In the genomic region with DNA sequence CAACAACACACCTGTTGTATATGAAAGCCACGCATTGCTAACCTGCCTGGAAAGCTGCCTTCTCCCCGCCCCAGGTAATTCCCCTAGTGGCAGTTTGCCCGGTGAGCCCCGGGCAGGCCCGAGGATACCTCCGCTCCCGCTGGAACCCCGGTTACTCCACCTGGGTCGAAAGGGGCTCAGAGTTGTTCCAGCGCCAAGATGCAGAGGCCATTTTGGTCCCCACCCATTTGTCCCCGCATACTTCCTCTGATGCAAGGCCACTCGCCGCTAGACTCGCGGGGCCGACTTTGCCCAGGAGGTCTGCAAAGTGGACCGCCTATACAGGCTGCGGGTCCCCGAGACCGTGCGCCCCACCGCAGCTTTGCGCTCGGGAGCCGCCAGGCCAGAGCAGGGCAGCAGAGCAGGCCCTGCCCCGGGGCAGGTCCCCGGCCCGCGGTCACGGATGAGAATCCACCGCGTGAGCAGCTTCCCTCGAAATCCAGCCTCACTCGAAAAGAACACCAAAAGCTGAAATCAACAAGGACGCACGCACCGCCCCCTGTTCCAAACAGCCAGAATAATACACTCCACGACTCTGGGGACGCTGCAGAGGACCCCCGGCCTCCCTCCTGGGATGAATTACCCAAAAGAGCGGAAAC, we compare ENCODE assay signal across 8 mouse cellular contexts. TPM values are rescaled to one million over a fixed set of nuclear protein-coding genes. Genes with fewer than 3 reads are reported as not detected.
A peak's percentile ranks its signal among the peaks of the same experiment; 100 is the strongest.
DNase-seq lines count a peak whose midpoint lies in the region; ATAC-seq and TF ChIP-seq lines count a peak whose summit lies in the region.

No protein-coding gene starts in this region.

- TF ChIP-seq CTCF in CH12.LX (conservative IDR thresholded peaks at IDR 0.05 in 1 of 2, IDR thresholded peaks at IDR 0.05 in 1 of 2; ENCODE audit: low read depth in 2 of 2, low read length in 2 of 2): no peak

- no peaks in the 10 kb centered on the region; the same call in 1 of the 2 replicates for H3K79me2 ChIP-seq in CH12.LX (replicated peaks; ENCODE audit: control insufficient read depth, extremely low read depth, insufficient read depth, poor library complexity, severe bottlenecking)

- no peaks in the 10 kb centered on the region for H3K36me3 ChIP-seq in CH12.LX (replicated peaks in 1 of 2; ENCODE audit: control insufficient read depth in 1 of 2, insufficient read depth in 1 of 2, low read length in 1 of 2)
- H3K36me3 ChIP-seq in hindbrain, embryonic 11.5 days (ENCODE audit: control insufficient read depth, insufficient read depth, low read length): no peaks in the 10 kb centered on the region
- H3K36me3 ChIP-seq in limb, embryonic 11.5 days (ENCODE audit: control insufficient read depth, insufficient read depth, low read length): no peaks in the 10 kb centered on the region
- H3K36me3 ChIP-seq in midbrain, embryonic 15.5 days (replicated peaks): no peaks in the 10 kb centered on the region

- dilution Hi-C loops in CH12.LX (cut with MboI; ENCODE audit: extremely low pct_ligation_motif_present, extremely low pct_unique_long_range_greater_than_20kb, low sequenced_read_pairs): no loop called here

- 0 out of 2 replicates have a peak, but pooled peaks have one; percentile 56 for ATAC-seq in hindbrain, embryonic 11.5 days (ENCODE audit: low FRiP score)
- ATAC-seq in limb, embryonic 11.5 days (ENCODE audit: insufficient number of reproducible peaks, low FRiP score, low TSS enrichment, low read depth): no peak
- peak; percentile 56 for ATAC-seq in midbrain, embryonic 15.5 days (replicated peaks)

- TF ChIP-seq EP300 in CH12.LX (IDR thresholded peaks at IDR 0.05; ENCODE audit: low read length): no peak

- WGBS in hindbrain, embryonic 11.5 days: under 1% methylated on average over 39 of the region's 41 CpGs
- under 1% methylated on average over 41 of the region's 41 CpGs for WGBS in limb, embryonic 11.5 days
- WGBS in midbrain, embryonic 15.5 days: under 1% methylated on average over 41 of the region's 41 CpGs

- peak; percentile 19 to 73 for DNase-seq in adrenal gland, adult (ENCODE audit: inconsistent age in 2 of 2, low spot score in 1 of 2)
- DNase-seq in adrenal gland, adult 8-10 months: no peak
- no peak for DNase-seq in CH12.LX (ENCODE audit: extremely low read depth)
- DNase-seq in embryo, embryonic 10.5 days (ENCODE audit: low spot score): peak; percentile 41
- no peak for DNase-seq in hindbrain, embryonic 11.5 days (ENCODE audit: low spot score)
- peak; percentile 54 for DNase-seq in limb, embryonic 11.5 days (ENCODE audit: low spot score)
- DNase-seq in adipocyte (ENCODE audit: low spot score): no peak

- H3K4me2 ChIP-seq in CH12.LX (ENCODE audit: insufficient read depth, low read depth, poor library complexity, severe bottlenecking): peak overlapping the region; percentile 11; the same call in 1 of the 2 replicates
- peak overlapping the region; percentile 99 for H3K4me2 ChIP-seq in hindbrain, embryonic 11.5 days (replicated peaks; ENCODE audit: low read depth, low read length)
- H3K4me2 ChIP-seq in limb, embryonic 11.5 days (ENCODE audit: low read depth, severe bottlenecking): peak overlapping the region; percentile 93
- H3K4me2 ChIP-seq in midbrain, embryonic 15.5 days: peak overlapping the region; percentile 98

- TF ChIP-seq POLR2A in CH12.LX (IDR thresholded peaks at IDR 0.05; ENCODE audit: low read depth, low read length): no peak

- in situ Hi-C loops in CH12.LX (cut with MboI; ENCODE audit: low pct_ligation_motif_present, low pct_unique_long_range_greater_than_20kb, low sequenced_read_pairs): no loop called here

- TF ChIP-seq RAD21 in CH12.LX (IDR thresholded peaks at IDR 0.05; ENCODE audit: low read depth, low read length): no peak

- H3K27ac ChIP-seq in CH12.LX (ENCODE audit: insufficient read depth, low read depth): no peak overlapping the region
- H3K27ac ChIP-seq in hindbrain, embryonic 11.5 days (ENCODE audit: low read depth, low read length): no peak overlapping the region
- no peak overlapping the region for H3K27ac ChIP-seq in limb, embryonic 11.5 days (replicated peaks; ENCODE audit: low read depth, low read length)
- no peak overlapping the region for H3K27ac ChIP-seq in midbrain, embryonic 15.5 days

- H3K27me3 ChIP-seq in CH12.LX (replicated peaks): peaks cover 69% of the 10 kb centered on the region
- peaks cover 34% of the 10 kb centered on the region for H3K27me3 ChIP-seq in hindbrain, embryonic 11.5 days (ENCODE audit: control insufficient read depth, insufficient read depth, low read length)
- peaks cover 34% of the 10 kb centered on the region for H3K27me3 ChIP-seq in limb, embryonic 11.5 days (ENCODE audit: control insufficient read depth, insufficient read depth, low read length)
- H3K27me3 ChIP-seq in midbrain, embryonic 15.5 days (replicated peaks): peaks cover 44% of the 10 kb centered on the region

- H3K4me3 ChIP-seq in CH12.LX (replicated peaks in 1 of 3; ENCODE audit: low read depth in 2 of 3, low read length in 2 of 3, poor library complexity in 1 of 3): peak overlapping the region in 2 of 3 experiments; percentile 48 to 69
- peak overlapping the region; percentile 55 for H3K4me3 ChIP-seq in hindbrain, embryonic 11.5 days (ENCODE audit: low read depth, low read length)
- peak overlapping the region; percentile 43 for H3K4me3 ChIP-seq in limb, embryonic 11.5 days (ENCODE audit: low read depth, low read length)
- peak overlapping the region; percentile 69 for H3K4me3 ChIP-seq in midbrain, embryonic 15.5 days

- no peak overlapping the region for H3K9ac ChIP-seq in CH12.LX (ENCODE audit: insufficient read depth, low read depth)
- no peak overlapping the region; the same call in 1 of the 2 replicates for H3K9ac ChIP-seq in hindbrain, embryonic 11.5 days (ENCODE audit: low read depth, low read length)
- peak overlapping the region; percentile 27; the same call in 1 of the 2 replicates for H3K9ac ChIP-seq in limb, embryonic 11.5 days (ENCODE audit: low read length)
- peak overlapping the region; percentile 43 for H3K9ac ChIP-seq in midbrain, embryonic 15.5 days

- peaks cover 4% of the 10 kb centered on the region for H3K9me3 ChIP-seq in CH12.LX (replicated peaks; ENCODE audit: low read length)
- no peaks in the 10 kb centered on the region for H3K9me3 ChIP-seq in hindbrain, embryonic 11.5 days (ENCODE audit: control insufficient read depth, low read length)
- H3K9me3 ChIP-seq in limb, embryonic 11.5 days (ENCODE audit: control insufficient read depth, low read length): no peaks in the 10 kb centered on the region
- no peaks in the 10 kb centered on the region for H3K9me3 ChIP-seq in midbrain, embryonic 15.5 days

- H3K4me1 ChIP-seq in CH12.LX (ENCODE audit: control insufficient read depth in 1 of 2, insufficient read depth in 2 of 2): peaks cover 0 to 10% of the 10 kb centered on the region in 2 experiments; a peak in 2 of 4 replicates
- H3K4me1 ChIP-seq in hindbrain, embryonic 11.5 days (replicated peaks; ENCODE audit: control insufficient read depth, insufficient read depth, low read length): peaks cover 8% of the 10 kb centered on the region; the same call in 1 of the 2 replicates
- peaks cover 5% of the 10 kb centered on the region; the same call in 1 of the 2 replicates for H3K4me1 ChIP-seq in limb, embryonic 11.5 days (ENCODE audit: control insufficient read depth, insufficient read depth, low read length)
- peaks cover 22% of the 10 kb centered on the region for H3K4me1 ChIP-seq in midbrain, embryonic 15.5 days

TF ChIP-seq in CH12.LX, 34 proteins besides CTCF, POLR2A, EP300 and RAD21:
- TF ChIP-seq KAT2A (IDR thresholded peaks at IDR 0.05; ENCODE audit: insufficient replicate concordance, low read length) (no peak), ELF1 (IDR thresholded peaks at IDR 0.05; ENCODE audit: low read depth, low read length) (no peak), MAX (IDR thresholded peaks at IDR 0.05; ENCODE audit: low read length) (no peak), MAZ (IDR thresholded peaks at IDR 0.05; ENCODE audit: low read depth, low read length) (no peak), IRF4 (IDR thresholded peaks at IDR 0.05; ENCODE audit: low read depth, low read length) (no peak), UBTF (IDR thresholded peaks at IDR 0.05; ENCODE audit: low read depth, low read length) (no peak), JUN (IDR thresholded peaks at IDR 0.05; ENCODE audit: insufficient read depth, low read depth, low read length) (no peak), USF1 (IDR thresholded peaks at IDR 0.05; ENCODE audit: low read depth, low read length) (no peak), MYC (IDR thresholded peaks at IDR 0.05; ENCODE audit: low read depth, low read length) (no peak), E2F4 (IDR thresholded peaks at IDR 0.05; ENCODE audit: insufficient replicate concordance, low read depth, low read length) (no peak)

RNA-seq across cellular contexts. Expression of gene Ocln, which starts 1.0 kb away (rescaled TPM):
- total RNA-seq in adrenal gland, adult 8-10 months (2022): 10 to 100 TPM in 2 of 4 experiments, 1 to 10 TPM in 2; 6.6 to 28.6 (median 16.7) TPM
- 2.0 and 2.2 TPM in 2 replicates for total RNA-seq in CH12.LX (2012; rRNA removed)
- total RNA-seq in CH12.LX (2014; rRNA removed): 0.39 and 0.70 TPM in 2 replicates
- polyA plus RNA-seq in CH12.LX (2012; ENCODE audit: insufficient read length, low read depth): 0.23 and 0.50 TPM in 2 replicates
- polyA plus RNA-seq in hindbrain, embryonic 11.5 days (2014; fragmentation: Nextera tagmentation; extraction: Ambion mirVana): 5.8 TPM in 2 replicates
- polyA plus RNA-seq in limb, embryonic 11.5 days (2014; fragmentation: Nextera tagmentation; extraction: Ambion mirVana): 2.0 and 2.2 TPM in 2 replicates
- 7.4 and 8.6 TPM in 2 replicates for polyA plus RNA-seq in midbrain, embryonic 15.5 days (2015; fragmentation: Nextera tagmentation; extraction: Ambion mirVana)

RNA-seq across cellular contexts. Expression of gene Gtf2h2, which starts 59.1 kb away (rescaled TPM):
- 10 to 100 TPM; 31.7 to 42.7 (median 35.5) TPM for total RNA-seq in adrenal gland, adult 8-10 months (2022)
- total RNA-seq in CH12.LX (2012; rRNA removed): 34.0 and 43.7 TPM in 2 replicates
- total RNA-seq in CH12.LX (2014; rRNA removed): 87.8 and 89.2 TPM in 2 replicates
- polyA plus RNA-seq in CH12.LX (2012; ENCODE audit: insufficient read length, low read depth): 90.1 and 106 TPM in 2 replicates
- 89.2 and 97.7 TPM in 2 replicates for polyA plus RNA-seq in hindbrain, embryonic 11.5 days (2014; fragmentation: Nextera tagmentation; extraction: Ambion mirVana)
- 91.1 and 97.8 TPM in 2 replicates for polyA plus RNA-seq in limb, embryonic 11.5 days (2014; fragmentation: Nextera tagmentation; extraction: Ambion mirVana)
- 69.9 and 70.9 TPM in 2 replicates for polyA plus RNA-seq in midbrain, embryonic 15.5 days (2015; fragmentation: Nextera tagmentation; extraction: Ambion mirVana)

Comparison
In these comparisons a context has a peak if more than half of its experiments do, and no peak if none do; other contexts are left out.
1. DNase-seq: peak in adrenal gland, adult (2 of 2), embryo, embryonic 10.5 days (single experiment) and limb, embryonic 11.5 days (single experiment); none in adrenal gland, adult 8-10 months (single experiment), CH12.LX (single experiment), hindbrain, embryonic 11.5 days (single experiment) and adipocyte (single experiment).
2. H3K4me2 ChIP-seq: peak in every context shown above with its lines; median percentile 99 in hindbrain, embryonic 11.5 days; 98 in midbrain, embryonic 15.5 days; 93 in limb, embryonic 11.5 days; 11 in CH12.LX.
3. H3K9ac ChIP-seq: peak in limb, embryonic 11.5 days (single experiment) and midbrain, embryonic 15.5 days (single experiment); none in CH12.LX (single experiment) and hindbrain, embryonic 11.5 days (single experiment).
4. Peak in every context shown above with its lines, with median percentiles within 50 percentile points of each other: H3K4me3 ChIP-seq.